Mouse (Mus musculus): ENCODE data around the gene Zfp423.

DNA sequence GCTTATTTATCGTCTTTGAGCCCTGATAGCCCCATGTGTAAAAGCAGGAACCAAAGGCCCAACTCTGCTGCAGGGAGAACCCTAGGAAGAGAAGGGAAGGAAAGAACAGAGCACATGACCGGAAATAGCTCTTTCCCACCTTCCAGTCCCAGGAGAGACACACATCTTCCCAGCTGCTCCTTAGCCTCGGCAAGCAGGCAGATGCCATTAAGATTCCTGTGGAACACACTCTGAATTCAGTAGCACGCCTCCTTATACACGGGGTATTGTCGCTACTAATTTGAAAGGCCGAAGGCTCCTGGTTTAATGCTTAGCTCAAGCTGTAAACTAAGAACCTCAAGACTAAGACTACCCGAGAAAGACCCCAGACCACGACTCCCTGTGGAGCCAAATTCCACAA is 128.3 kb downstream of the Zfp423 start:
- TF ChIP-seq CTCF (IDR thresholded peaks at IDR 0.05) (no peak), EP300 (IDR thresholded peaks at IDR 0.05) (no peak)

Measured in lung, postnatal 0 days (tissue).